Mouse (Mus musculus): ENCODE measurements around the gene Ecm1. TPM values are rescaled to one million over a fixed set of nuclear protein-coding genes. Genes with fewer than 3 reads are reported as not detected.

Ecm1 gene
- polyA plus RNA-seq, 1 experiment from 2014 or later, result 13.3 TPM

GRCm38 (mm10) chr3:95689171-95689915, 50.0 kb downstream of the Ecm1 start:
- Histone ChIP-seq H3K4me1 (replicated peaks; ENCODE audit: control insufficient read depth, insufficient read depth, low read length) (peaks cover 7% of the 10 kb centered on the region), H3K4me3 (ENCODE audit: low read depth, low read length) (no peak overlapping the region), H3K9me3 (ENCODE audit: control insufficient read depth, low read length) (no peaks in the 10 kb centered on the region), H3K27ac (ENCODE audit: low read depth, low read length) (no peak overlapping the region), H3K27me3 (ENCODE audit: control insufficient read depth, insufficient read depth, low read length) (peaks cover 4% of the 10 kb centered on the region), H3K4me2 (replicated peaks; ENCODE audit: low read depth, low read length) (no peak overlapping the region), H3K9ac (ENCODE audit: low read depth, low read length) (no peak overlapping the region), H3K36me3 (ENCODE audit: control insufficient read depth, insufficient read depth, low read length) (no peaks in the 10 kb centered on the region)
- ATAC-seq (ENCODE audit: low FRiP score) (no peak), DNase-seq (ENCODE audit: low spot score) (peak; percentile 31)
- 39% methylated on average over 11 of the region's 11 CpGs for WGBS

- Histone ChIP-seq H3K9me3 (ENCODE audit: control insufficient read depth, low read length) (no peaks in the 10 kb centered on the region), H3K4me3 (ENCODE audit: low read depth, low read length) (peak within 1 kb of the TSS; percentile 28), H3K9ac (ENCODE audit: low read depth, low read length) (peak within 1 kb of the TSS; percentile 50), H3K27me3 (ENCODE audit: control insufficient read depth, insufficient read depth, low read length) (peaks cover 4% of the 10 kb centered on the region), H3K4me2 (replicated peaks; ENCODE audit: low read depth, low read length) (peak within 1 kb of the TSS; percentile 82), H3K4me1 (replicated peaks; ENCODE audit: control insufficient read depth, insufficient read depth, low read length) (peaks cover 7% of the 10 kb centered on the region), H3K36me3 (ENCODE audit: control insufficient read depth, insufficient read depth, low read length) (no peaks in the 10 kb centered on the region), H3K27ac (ENCODE audit: low read depth, low read length) (no peak within 1 kb of the TSS)
- whole genome bisulfite sequencing, result 7% methylated on average over 43 of the region's 50 CpGs
- DNase-seq (ENCODE audit: low spot score) (peak; percentile 65), ATAC-seq (ENCODE audit: low FRiP score) (peak; percentile 51; the same call in 1 of the 2 replicates)
These were observed 51.6 kb downstream of the Ecm1 start, which contains the start of gene Adamtsl4 for GRCm38 (mm10) chr3:95687524-95688421. Gene Adamtsl4 (minus strand): TSS chr3:95687917.

DNA sequence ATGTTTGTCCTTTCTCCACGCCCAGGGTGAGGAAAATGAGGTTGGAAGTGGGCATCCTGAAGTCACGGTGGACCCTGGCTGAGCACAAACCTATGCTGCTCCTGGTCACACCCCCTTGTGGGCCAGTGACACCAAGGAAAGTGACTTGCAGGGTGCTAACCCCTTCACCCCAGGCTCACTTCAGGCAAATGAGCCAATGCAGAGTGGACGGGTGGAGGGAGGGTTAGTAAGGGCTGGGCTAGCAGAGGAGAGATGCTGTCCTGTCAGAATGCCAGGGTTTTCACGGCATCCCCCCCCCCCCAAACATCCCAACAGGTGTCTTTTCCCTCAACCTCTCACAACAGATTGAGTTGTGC, 52.2 kb downstream of the Ecm1 start:
- DNase-seq (ENCODE audit: low spot score), result no peak
- ATAC-seq (ENCODE audit: low FRiP score), result peak; percentile 28
- peak overlapping the region; percentile 82 for H3K4me2 ChIP-seq (replicated peaks; ENCODE audit: low read depth, low read length)
- no peak overlapping the region for H3K9ac ChIP-seq (ENCODE audit: low read depth, low read length)
- H3K4me1 ChIP-seq (replicated peaks; ENCODE audit: control insufficient read depth, insufficient read depth, low read length), result peaks cover 7% of the 10 kb centered on the region
- H3K9me3 ChIP-seq (ENCODE audit: control insufficient read depth, low read length), result no peaks in the 10 kb centered on the region
- H3K27ac ChIP-seq (ENCODE audit: low read depth, low read length), result no peak overlapping the region
- H3K27me3 ChIP-seq (ENCODE audit: control insufficient read depth, insufficient read depth, low read length), result peaks cover 4% of the 10 kb centered on the region
- H3K36me3 ChIP-seq (ENCODE audit: control insufficient read depth, insufficient read depth, low read length), result no peaks in the 10 kb centered on the region
- peak overlapping the region; percentile 28 for H3K4me3 ChIP-seq (ENCODE audit: low read depth, low read length)
- WGBS, result 6% methylated on average over 3 of the region's 4 CpGs

DNA sequence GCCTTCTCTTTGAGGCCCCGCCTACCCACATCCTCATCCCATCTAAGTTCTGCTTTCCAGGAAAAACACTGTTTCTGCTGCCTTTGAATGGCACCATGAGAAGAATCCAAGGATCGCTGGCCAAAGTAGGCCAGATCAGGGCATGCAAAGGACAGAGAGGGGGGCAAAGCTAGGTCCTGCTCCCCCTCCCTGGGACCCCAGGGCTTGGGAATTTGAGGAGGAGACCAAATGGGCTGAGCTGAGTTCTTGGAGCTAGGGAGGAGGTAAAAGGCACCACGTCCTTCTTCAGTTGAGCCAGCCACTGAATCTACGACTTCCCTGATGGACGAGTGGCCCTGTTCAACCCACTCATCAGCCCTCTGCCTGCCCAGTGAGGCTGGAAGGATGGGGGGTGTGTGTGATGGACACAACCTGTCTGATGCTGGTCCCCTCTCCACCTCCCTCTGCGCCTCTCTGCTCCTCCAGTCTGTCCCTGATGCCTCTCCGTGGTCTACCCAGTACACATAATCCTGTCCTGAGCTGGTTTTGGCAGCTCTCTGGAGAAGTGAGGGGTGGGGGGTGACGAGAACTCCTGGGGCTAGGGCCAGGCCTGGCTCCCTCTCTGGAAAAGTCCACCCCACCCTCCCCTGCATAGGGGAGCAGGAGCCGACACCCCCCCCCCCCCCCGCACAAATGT, 52.7 kb downstream of the Ecm1 start:
- H3K4me1 ChIP-seq (replicated peaks; ENCODE audit: control insufficient read depth, insufficient read depth, low read length), result peaks cover 7% of the 10 kb centered on the region
- H3K9ac ChIP-seq (ENCODE audit: low read depth, low read length), result no peak overlapping the region
- H3K27me3 ChIP-seq (ENCODE audit: control insufficient read depth, insufficient read depth, low read length), result peaks cover 4% of the 10 kb centered on the region
- no peak overlapping the region for H3K4me3 ChIP-seq (ENCODE audit: low read depth, low read length)
- no peak for DNase-seq (ENCODE audit: low spot score)
- 52% methylated on average over 8 of the region's 10 CpGs for WGBS
- no peaks in the 10 kb centered on the region for H3K36me3 ChIP-seq (ENCODE audit: control insufficient read depth, insufficient read depth, low read length)
- no peak overlapping the region for H3K4me2 ChIP-seq (replicated peaks; ENCODE audit: low read depth, low read length)
- no peak overlapping the region for H3K27ac ChIP-seq (ENCODE audit: low read depth, low read length)
- H3K9me3 ChIP-seq (ENCODE audit: control insufficient read depth, low read length), result no peaks in the 10 kb centered on the region
- 0 out of 2 replicates have a peak, but pooled peaks have one; percentile 17 for ATAC-seq (ENCODE audit: low FRiP score)

GRCm38 (mm10) chr3:95685701-95686100, 53.7 kb downstream of the Ecm1 start:
- Histone ChIP-seq H3K27me3 (ENCODE audit: control insufficient read depth, insufficient read depth, low read length) (peaks cover 4% of the 10 kb centered on the region), H3K4me1 (replicated peaks; ENCODE audit: control insufficient read depth, insufficient read depth, low read length) (peaks cover 7% of the 10 kb centered on the region), H3K27ac (ENCODE audit: low read depth, low read length) (no peak overlapping the region), H3K9ac (ENCODE audit: low read depth, low read length) (no peak overlapping the region), H3K9me3 (ENCODE audit: control insufficient read depth, low read length) (no peaks in the 10 kb centered on the region), H3K4me2 (replicated peaks; ENCODE audit: low read depth, low read length) (no peak overlapping the region), H3K36me3 (ENCODE audit: control insufficient read depth, insufficient read depth, low read length) (no peaks in the 10 kb centered on the region), H3K4me3 (ENCODE audit: low read depth, low read length) (no peak overlapping the region)
- ATAC-seq (ENCODE audit: low FRiP score), result no peak
- no peak for DNase-seq (ENCODE audit: low spot score)
- WGBS, result 78% methylated on average over 2 of the region's 2 CpGs

- Histone ChIP-seq H3K4me1 (replicated peaks; ENCODE audit: control insufficient read depth, insufficient read depth, low read length) (peaks cover 7% of the 10 kb centered on the region), H3K27ac (ENCODE audit: low read depth, low read length) (no peak overlapping the region), H3K9me3 (ENCODE audit: control insufficient read depth, low read length) (no peaks in the 10 kb centered on the region), H3K9ac (ENCODE audit: low read depth, low read length) (no peak overlapping the region), H3K4me2 (replicated peaks; ENCODE audit: low read depth, low read length) (no peak overlapping the region), H3K27me3 (ENCODE audit: control insufficient read depth, insufficient read depth, low read length) (peaks cover 4% of the 10 kb centered on the region), H3K36me3 (ENCODE audit: control insufficient read depth, insufficient read depth, low read length) (no peaks in the 10 kb centered on the region), H3K4me3 (ENCODE audit: low read depth, low read length) (no peak overlapping the region)
- WGBS, result 83% methylated on average over 4 of the region's 4 CpGs
- DNase-seq (ENCODE audit: low spot score), result no peak
- no peak for ATAC-seq (ENCODE audit: low FRiP score)
These were observed 54.1 kb downstream of the Ecm1 start for GRCm38 (mm10) chr3:95685301-95685700.

DNA sequence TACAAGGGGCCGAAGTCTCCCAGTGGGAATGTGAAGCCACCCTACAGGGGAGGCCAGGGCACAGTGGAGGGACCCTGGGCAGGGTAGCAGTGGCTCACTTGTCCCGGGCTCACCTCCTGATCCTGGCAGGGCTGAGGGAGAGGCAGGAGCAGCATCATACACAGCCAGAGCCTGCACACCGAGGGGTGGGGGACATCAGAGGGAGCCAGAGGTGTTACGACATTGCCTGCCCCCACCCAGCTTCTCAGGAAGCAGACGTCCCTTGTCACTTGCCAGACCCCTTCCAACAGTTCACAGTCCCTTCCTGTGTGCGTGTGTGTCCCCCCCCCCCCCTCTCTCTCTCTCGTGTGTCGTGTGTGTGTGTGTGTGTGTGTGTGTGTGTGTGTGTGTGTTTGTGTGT, 54.5 kb downstream of the Ecm1 start:
- H3K4me1 ChIP-seq (replicated peaks; ENCODE audit: control insufficient read depth, insufficient read depth, low read length), result peaks cover 7% of the 10 kb centered on the region
- no peak overlapping the region for H3K27ac ChIP-seq (ENCODE audit: low read depth, low read length)
- ATAC-seq (ENCODE audit: low FRiP score) (no peak), DNase-seq (ENCODE audit: low spot score) (no peak)
- 68% methylated on average over 4 of the region's 8 CpGs for WGBS
- H3K9me3 ChIP-seq (ENCODE audit: control insufficient read depth, low read length), result no peaks in the 10 kb centered on the region
- peaks cover 4% of the 10 kb centered on the region for H3K27me3 ChIP-seq (ENCODE audit: control insufficient read depth, insufficient read depth, low read length)
- H3K4me2 ChIP-seq (replicated peaks; ENCODE audit: low read depth, low read length), result no peak overlapping the region
- H3K9ac ChIP-seq (ENCODE audit: low read depth, low read length), result no peak overlapping the region
- H3K36me3 ChIP-seq (ENCODE audit: control insufficient read depth, insufficient read depth, low read length), result no peaks in the 10 kb centered on the region
- H3K4me3 ChIP-seq (ENCODE audit: low read depth, low read length), result no peak overlapping the region
